Mouse (Mus musculus) megakaryocyte, embryonic 14.5 days (primary cell): ENCODE measurements around the gene Akirin1.

Source experiments
- FLI1 ChIP-seq: IDR thresholded peaks from 2 replicates; pipeline ENCODE4 v1.6.1; 2012; ENCODE audit warnings: low read length, inconsistent platforms, mixed read lengths
- GATA1 ChIP-seq: IDR thresholded peaks from 3 replicates; pipeline ENCODE4 v1.6.1; 2012; ENCODE audit warnings: mixed read lengths, low read length, inconsistent platforms, borderline replicate concordance

- TF ChIP-seq GATA1 (no peak), FLI1 (no peak)
These were observed 17.7 kb upstream of the Akirin1 start for GRCm38 (mm10) chr4:123767807-123768206.
